Mouse (Mus musculus): ENCODE results near the gene Pou1f1. TPM values are rescaled to one million over a fixed set of nuclear protein-coding genes. Genes with fewer than 3 reads are reported as not detected.
A peak's percentile ranks its signal among the peaks of the same experiment; 100 is the strongest.

The Pou1f1 gene
- total RNA-seq (2021), result not detected
- long read RNA-seq, result 0 reads

GRCm38 (mm10) chr16:65520211-65520610 lies at the start of gene Pou1f1:
TSS of gene Pou1f1 (plus strand) at chr16:65520511.
- no peak for DNase-seq (ENCODE audit: low spot score in 2 of 2)

- no peak for DNase-seq (ENCODE audit: low spot score in 2 of 2)
These were observed 49.7 kb upstream of the Pou1f1 start for GRCm38 (mm10) chr16:65470650-65471049.

DNA sequence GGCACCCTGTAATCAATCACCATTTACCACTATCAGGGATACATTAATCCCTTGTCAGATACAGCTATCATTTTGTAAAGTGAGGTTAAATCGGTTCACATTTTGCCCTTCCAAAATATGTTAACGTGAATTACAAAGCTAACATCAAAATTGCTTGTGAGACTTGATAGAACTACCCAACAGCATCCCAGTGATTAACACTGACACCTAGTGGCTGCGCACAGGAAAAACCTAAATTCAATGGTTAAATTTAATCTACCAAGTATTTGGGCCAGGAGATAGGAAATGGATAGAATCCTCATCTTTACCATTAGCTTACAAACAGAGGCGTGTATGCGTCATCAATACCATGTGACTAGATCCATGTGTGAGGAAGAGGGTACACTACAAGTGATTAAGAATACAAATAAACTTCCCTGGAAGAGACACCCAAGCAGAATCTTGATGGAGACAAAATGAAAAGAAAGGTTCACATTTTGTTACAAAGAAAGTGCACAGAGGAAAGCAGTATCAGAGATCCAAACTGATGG lies 47.8 kb upstream of the Pou1f1 start:
- DNase-seq (ENCODE audit: low spot score in 2 of 2), result peak; percentile 27 to 36

- no peak for DNase-seq (ENCODE audit: low spot score in 2 of 2)
These were observed 34.6 kb upstream of the Pou1f1 start for GRCm38 (mm10) chr16:65485726-65486125.

GRCm38 (mm10) chr16:65496030-65496429 lies 24.3 kb upstream of the Pou1f1 start:
- no peak for DNase-seq (ENCODE audit: low spot score in 2 of 2)

- DNase-seq (ENCODE audit: low spot score in 2 of 2), result peak; percentile 39 to 63
These were observed 23.3 kb upstream of the Pou1f1 start for GRCm38 (mm10) chr16:65497049-65497448.

DNA sequence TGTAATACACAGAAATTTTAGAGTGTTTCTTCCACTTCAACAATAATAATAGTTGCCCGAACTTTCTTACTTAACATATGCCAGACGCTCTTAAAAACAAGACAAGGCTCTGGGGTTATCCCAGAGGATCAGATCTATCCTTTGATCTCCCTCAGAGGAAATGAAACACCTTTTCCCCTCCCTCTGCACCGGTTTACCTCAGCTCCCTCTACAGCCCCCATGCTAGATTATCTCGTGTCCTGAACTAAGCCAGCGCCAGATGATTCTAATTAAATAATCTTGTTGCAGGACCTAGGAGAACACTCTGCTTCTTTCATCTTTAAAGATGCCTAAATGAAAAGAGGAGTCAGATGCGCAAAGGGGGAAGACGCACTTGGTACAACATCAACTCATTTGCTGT lies 6.1 kb upstream of the Pou1f1 start:
- no peak for DNase-seq (ENCODE audit: low spot score in 2 of 2)

DNA sequence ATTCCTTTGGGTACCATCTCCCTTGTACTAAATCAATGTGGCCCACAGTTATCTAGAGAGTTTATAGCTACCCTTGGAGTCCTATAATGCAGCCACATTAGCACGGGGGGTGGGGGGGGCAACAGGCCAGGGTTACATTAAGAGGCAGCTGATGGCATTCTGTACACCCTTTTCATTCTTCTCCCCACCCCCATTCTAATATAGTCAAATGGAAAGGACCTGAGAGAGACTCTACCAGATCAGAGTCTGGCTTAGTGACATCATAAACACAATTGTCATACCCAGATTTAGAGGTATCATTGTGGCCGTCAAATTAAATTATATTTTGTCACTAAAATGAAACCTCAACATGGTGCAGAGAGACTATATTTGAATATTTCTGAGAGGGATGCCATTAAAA lies 5.7 kb downstream of the Pou1f1 start:
- DNase-seq (ENCODE audit: low spot score in 2 of 2), result no peak

GRCm38 (mm10) chr16:65526695-65527094 lies 6.4 kb downstream of the Pou1f1 start:
- DNase-seq (ENCODE audit: low spot score in 2 of 2), result no peak

- no peak for DNase-seq (ENCODE audit: low spot score in 2 of 2)
These were observed 9.3 kb downstream of the Pou1f1 start for GRCm38 (mm10) chr16:65529589-65529988.

DNA sequence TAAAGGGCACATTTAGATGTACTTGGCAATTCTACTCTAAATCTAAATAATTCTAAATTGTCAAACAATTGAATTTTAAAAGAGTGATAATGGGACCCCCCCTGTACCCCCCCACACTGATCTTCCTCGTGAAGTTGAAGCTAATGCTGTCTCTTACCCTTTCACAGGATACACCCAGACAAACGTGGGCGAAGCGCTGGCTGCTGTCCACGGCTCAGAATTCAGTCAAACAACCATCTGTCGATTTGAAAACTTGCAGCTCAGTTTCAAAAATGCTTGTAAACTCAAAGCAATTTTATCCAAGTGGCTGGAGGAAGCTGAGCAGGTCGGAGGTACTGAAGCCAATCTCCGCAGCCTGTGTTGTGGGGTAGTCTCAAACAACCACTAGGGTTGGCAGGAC lies 11.4 kb downstream of the Pou1f1 start:
- DNase-seq (ENCODE audit: low spot score in 2 of 2), result peak; percentile 61 to 79

GRCm38 (mm10) chr16:65533315-65533999 lies 13.1 kb downstream of the Pou1f1 start:
- peak; percentile 65 to 66 for DNase-seq (ENCODE audit: low spot score in 2 of 2)

- no peak for DNase-seq (ENCODE audit: low spot score in 2 of 2)
These were observed 23.5 kb downstream of the Pou1f1 start for GRCm38 (mm10) chr16:65543676-65544293.

DNA sequence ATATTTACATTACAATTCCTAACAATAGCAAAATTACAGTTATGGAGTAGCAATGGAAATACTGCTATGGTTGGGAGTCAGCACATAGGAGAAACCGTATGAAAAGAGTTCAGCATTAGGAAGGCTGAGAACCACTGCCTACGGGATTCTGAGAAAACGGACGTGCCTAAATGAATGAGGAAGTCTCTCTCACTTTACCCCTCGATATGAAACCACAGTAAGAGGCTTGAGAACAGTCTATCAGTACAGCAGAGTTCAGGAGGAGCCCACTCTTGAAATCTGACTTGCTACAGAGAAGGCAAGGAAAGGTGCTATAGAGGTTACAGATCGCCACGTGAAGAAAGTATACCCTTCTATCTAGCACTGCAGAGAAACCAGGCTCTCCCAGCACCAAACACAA lies 28.6 kb downstream of the Pou1f1 start:
- DNase-seq (ENCODE audit: low spot score in 2 of 2), result no peak

- DNase-seq (ENCODE audit: low spot score in 2 of 2), result no peak
These were observed 30.5 kb downstream of the Pou1f1 start for GRCm38 (mm10) chr16:65550814-65551213.

GRCm38 (mm10) chr16:65554267-65554666 lies 34.0 kb downstream of the Pou1f1 start:
- no peak for DNase-seq (ENCODE audit: low spot score in 2 of 2)

- no peak for DNase-seq (ENCODE audit: low spot score in 2 of 2)
These were observed 37.1 kb downstream of the Pou1f1 start for GRCm38 (mm10) chr16:65557369-65557768.

DNA sequence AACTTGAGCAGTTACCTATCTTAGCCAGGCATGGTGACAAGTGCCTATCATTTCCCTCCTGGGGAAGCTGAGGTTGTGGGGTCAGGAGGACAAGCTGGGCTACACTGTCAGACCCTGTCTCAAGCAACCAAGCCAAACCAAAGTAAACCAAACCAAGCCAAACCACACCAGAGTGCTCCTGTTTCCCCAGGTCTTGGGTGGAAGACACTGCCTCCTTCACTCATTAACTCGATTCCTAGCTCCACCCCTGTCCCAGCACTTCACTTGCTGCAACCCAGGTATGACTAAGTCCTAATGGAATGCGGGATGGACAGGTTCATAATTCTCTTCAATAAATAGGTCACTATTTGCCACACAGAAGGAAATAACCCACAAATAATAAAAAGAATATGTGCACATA lies 39.3 kb downstream of the Pou1f1 start:
- DNase-seq (ENCODE audit: low spot score in 2 of 2), result no peak

DNA sequence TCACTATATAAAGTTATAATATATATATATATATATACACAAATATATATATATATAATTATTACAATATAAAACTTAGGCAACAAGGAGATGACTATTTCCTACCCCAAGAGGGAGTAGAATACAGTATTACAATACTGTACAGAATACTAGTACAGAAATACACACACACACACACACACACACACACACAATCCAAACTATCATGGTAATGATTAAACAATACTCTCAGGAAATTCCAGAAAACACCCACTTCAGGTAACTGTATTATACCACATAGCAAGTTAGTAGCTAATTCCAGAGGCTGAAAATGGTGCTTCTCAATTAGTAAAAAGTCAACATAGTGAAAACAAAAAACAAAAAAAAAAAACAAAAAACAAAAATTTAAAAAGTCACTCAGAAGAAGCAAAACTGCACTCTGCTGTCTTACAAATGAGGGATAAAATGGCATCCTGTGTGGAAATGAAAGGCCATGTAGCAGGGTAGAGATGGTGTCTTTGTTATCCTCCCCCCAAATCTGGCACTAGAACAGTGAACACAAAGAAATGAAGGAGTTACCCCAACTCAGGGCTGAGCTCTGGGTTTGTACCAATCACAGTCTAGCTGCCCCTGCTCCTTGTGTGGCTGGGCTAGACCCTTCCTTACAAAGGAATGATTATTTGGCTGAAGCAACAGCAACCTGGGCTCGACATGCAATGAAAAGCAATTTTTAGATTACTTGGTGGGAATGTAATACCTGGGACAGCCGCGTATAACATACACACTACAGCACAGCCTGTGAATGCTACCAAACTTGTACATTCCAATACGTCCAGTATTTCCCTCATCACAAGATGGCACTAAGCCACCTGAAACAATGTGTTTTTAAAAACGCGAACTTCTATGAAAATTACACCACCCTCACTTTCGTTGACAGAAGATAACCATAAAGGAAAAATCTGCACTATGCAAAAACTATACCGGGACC lies 41.0 kb downstream of the Pou1f1 start:
- peak; percentile 6 to 12 for DNase-seq (ENCODE audit: low spot score in 2 of 2)

- peak; percentile 79 to 88 for DNase-seq (ENCODE audit: low spot score in 2 of 2)
These were observed 41.9 kb downstream of the Pou1f1 start, which contains the start of gene Chmp2b for GRCm38 (mm10) chr16:65561963-65562863. TSS of gene Chmp2b (minus strand) at chr16:65562726.

- no peak for DNase-seq (ENCODE audit: low spot score in 2 of 2)
These were observed 42.5 kb downstream of the Pou1f1 start for GRCm38 (mm10) chr16:65562864-65563206.

Measured in layer of hippocampus, postnatal 10 days (tissue).